Mouse (Mus musculus) small intestine, adult 2 months (tissue): ENCODE measurements at regions not wholly inside any gene's neighbourhood (a gene's known extent, or its start where the extent isn't known, plus 50 kb on each side); places are given as distances from the start of the nearest gene placed in this dataset.

Source experiments
- CTCF ChIP-seq: fragments of 200-500 bp; IDR thresholded peaks from 2 replicates; pipeline ENCODE4 v1.5.1; 2012; ENCODE audit warnings: low read depth, mild to moderate bottlenecking, control low read depth, inconsistent platforms, low read length, moderate library complexity, mixed read lengths; ENCODE audit not compliant: insufficient replicate concordance, insufficient read length; ENCODE audit errors: extremely low read depth
- POLR2A ChIP-seq: fragments of 200-500 bp; IDR thresholded peaks from 2 replicates; pipeline ENCODE4 v1.6.1; 2012; ENCODE audit warnings: low read depth, mild to moderate bottlenecking, control low read depth, inconsistent platforms, low read length, moderate library complexity

DNA sequence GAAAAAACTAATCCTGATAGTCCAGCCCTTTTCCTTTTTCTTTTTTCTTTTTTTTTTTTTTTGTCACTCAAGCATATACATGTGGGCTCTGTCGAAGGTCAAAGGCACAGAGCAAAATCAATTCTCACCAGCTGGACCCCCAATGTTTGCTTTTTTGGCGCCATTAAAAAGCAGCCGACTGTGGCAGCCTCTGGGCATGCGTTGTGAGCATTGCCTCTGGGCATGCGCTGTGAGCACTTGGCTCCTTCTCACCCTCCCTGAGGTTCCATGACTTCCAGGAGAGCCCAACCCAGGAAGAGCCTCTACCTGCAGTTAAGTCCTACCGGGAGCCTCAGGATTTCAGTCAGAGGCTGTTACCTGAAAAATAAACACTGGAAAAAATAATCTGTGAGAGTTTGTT, 156.8 kb downstream of the Rab11fip4 start:
- TF ChIP-seq CTCF (no peak), POLR2A (no peak)
